Mouse (Mus musculus) forebrain, embryonic 15.5 days (tissue): Measurements from ENCODE around the gene Thumpd2. TPM values are rescaled to one million over a fixed set of nuclear protein-coding genes. Genes with fewer than 3 reads are reported as not detected.
A peak's percentile ranks its signal among the peaks of the same experiment; 100 is the strongest.

Experiments used
- ATAC-seq: fragments of 200-750 bp; cut with Nextera tagmentation; replicated peaks from 2 replicates; pipeline ENCODE4 v1.8.0; 2017; ENCODE audit warnings: mild to moderate bottlenecking, moderate TSS enrichment, moderate library complexity
- H3K27ac ChIP-seq: fragments of 300-500 bp; sonication (generic); replicated peaks from 2 replicates; pipeline ENCODE4 v1.5.1; 2015; ENCODE audit warnings: mild to moderate bottlenecking, inconsistent platforms
- H3K27me3 ChIP-seq: fragments of 300-500 bp; sonication (generic); 2 replicates; pipeline ENCODE4 v1.6.1; 2015; ENCODE audit warnings: inconsistent platforms
- H3K36me3 ChIP-seq: fragments of 300-500 bp; sonication (generic); 2 replicates; pipeline ENCODE4 v1.6.1; 2015; ENCODE audit warnings: mild to moderate bottlenecking, inconsistent platforms
- H3K4me1 ChIP-seq: fragments of 300-500 bp; sonication (generic); 2 replicates; pipeline ENCODE4 v1.6.1; 2015; ENCODE audit warnings: inconsistent platforms
- H3K4me2 ChIP-seq: fragments of 300-500 bp; sonication (generic); replicated peaks from 2 replicates; pipeline ENCODE4 v1.6.1; 2015; ENCODE audit warnings: mild to moderate bottlenecking, inconsistent platforms
- H3K4me3 ChIP-seq: fragments of 300-500 bp; sonication (generic); 2 replicates; pipeline ENCODE4 v1.5.1; 2015; ENCODE audit warnings: mild to moderate bottlenecking, inconsistent platforms
- H3K9ac ChIP-seq: fragments of 300-500 bp; sonication (generic); replicated peaks from 2 replicates; pipeline ENCODE4 v1.6.1; 2015; ENCODE audit warnings: mild to moderate bottlenecking, inconsistent platforms
- H3K9me3 ChIP-seq: fragments of 300-500 bp; sonication (generic); 2 replicates; pipeline ENCODE4 v1.6.1; 2016; ENCODE audit warnings: inconsistent platforms
- WGBS: fragments of 180-500 bp; shearing (Covaris S2); methylation state at CpG from one replicate; pipeline ENCODE4 v1.1.7; 2015; ENCODE audit warnings: mixed read lengths; 5-methylcytosine and 5-hydroxymethylcytosine counted together
- polyA plus RNA-seq: library from polyadenylated mRNA; unstranded; fragments of >200 nt; fragmentation: Nextera tagmentation; extraction: Ambion mirVana; gene quantifications from 2 replicates; pipeline ENCODE4 v1.2.1, GENCODE M21; 2015

Thumpd2 gene
- polyA plus RNA-seq, 1 experiment from 2014 or later, result 11.4 TPM

GRCm38 (mm10) chr17:81056035-81056434, 8.8 kb downstream of the Thumpd2 start:
- Histone ChIP-seq H3K27ac (no peak overlapping the region), H3K4me3 (no peak overlapping the region), H3K9me3 (no peaks in the 10 kb centered on the region), H3K27me3 (no peaks in the 10 kb centered on the region), H3K4me2 (no peak overlapping the region), H3K4me1 (no peaks in the 10 kb centered on the region), H3K36me3 (peaks cover 6% of the 10 kb centered on the region), H3K9ac (no peak overlapping the region)
- no peak for ATAC-seq
- 80% methylated on average over 3 of the region's 3 CpGs for WGBS

GRCm38 (mm10) chr17:81055522-81055921, 9.4 kb downstream of the Thumpd2 start:
- H3K27me3 ChIP-seq, result no peaks in the 10 kb centered on the region

GRCm38 (mm10) chr17:81053274-81053673, 11.6 kb downstream of the Thumpd2 start:
- Histone ChIP-seq H3K27me3 (no peaks in the 10 kb centered on the region), H3K4me1 (no peaks in the 10 kb centered on the region), H3K4me2 (no peak overlapping the region), H3K36me3 (peaks cover 6% of the 10 kb centered on the region), H3K9me3 (no peaks in the 10 kb centered on the region), H3K27ac (no peak overlapping the region), H3K4me3 (no peak overlapping the region), H3K9ac (no peak overlapping the region)
- WGBS, result 93% methylated on average over 2 of the region's 2 CpGs
- no peak for ATAC-seq

More at GRCm38 (mm10) chr17:81055522-81055921, 9.4 kb downstream of the Thumpd2 start:
- Histone ChIP-seq H3K9ac (no peak overlapping the region), H3K4me2 (no peak overlapping the region), H3K36me3 (peaks cover 6% of the 10 kb centered on the region), H3K4me1 (no peaks in the 10 kb centered on the region), H3K9me3 (no peaks in the 10 kb centered on the region), H3K27ac (no peak overlapping the region), H3K4me3 (no peak overlapping the region)
- no peak for ATAC-seq
- 93% methylated on average over 5 of the region's 5 CpGs for WGBS

DNA sequence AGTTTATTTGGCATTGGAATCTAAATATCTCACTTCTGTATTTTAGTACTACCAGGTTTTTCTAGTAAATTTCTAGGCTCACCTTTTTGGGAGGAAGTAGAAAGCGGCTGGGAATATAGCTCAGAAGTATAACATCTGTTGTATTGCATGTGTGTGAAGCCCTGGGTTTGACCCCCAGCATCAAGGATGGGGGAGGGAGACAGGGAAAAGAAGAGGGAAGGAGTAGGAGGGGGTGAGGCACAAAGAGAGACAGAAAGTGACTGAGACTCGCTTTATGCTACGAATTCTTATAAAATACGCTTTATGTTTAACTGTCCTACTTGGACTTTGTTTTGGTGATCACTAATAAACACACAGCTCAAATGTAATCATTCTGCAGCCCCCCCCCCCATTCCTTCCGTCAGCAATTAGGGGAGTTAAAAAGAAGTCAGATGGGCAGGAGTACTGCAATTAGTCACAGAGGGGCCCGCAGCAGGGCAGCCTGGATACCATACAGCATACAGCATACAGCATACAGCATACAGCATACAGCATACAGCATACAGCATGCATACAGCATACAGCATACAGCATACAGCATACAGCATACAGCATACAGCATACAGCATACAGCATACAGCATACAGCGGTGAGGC, 16.8 kb downstream of the Thumpd2 start:
- H3K27me3 ChIP-seq, result no peaks in the 10 kb centered on the region
- H3K4me3 ChIP-seq, result no peak overlapping the region
- no peak overlapping the region for H3K27ac ChIP-seq
- H3K9ac ChIP-seq, result no peak overlapping the region
- no peaks in the 10 kb centered on the region for H3K4me1 ChIP-seq
- no peak for ATAC-seq
- no peaks in the 10 kb centered on the region for H3K36me3 ChIP-seq
- H3K4me2 ChIP-seq, result no peak overlapping the region
- WGBS, result 70% methylated on average over 7 of the region's 7 CpGs
- no peaks in the 10 kb centered on the region for H3K9me3 ChIP-seq

DNA sequence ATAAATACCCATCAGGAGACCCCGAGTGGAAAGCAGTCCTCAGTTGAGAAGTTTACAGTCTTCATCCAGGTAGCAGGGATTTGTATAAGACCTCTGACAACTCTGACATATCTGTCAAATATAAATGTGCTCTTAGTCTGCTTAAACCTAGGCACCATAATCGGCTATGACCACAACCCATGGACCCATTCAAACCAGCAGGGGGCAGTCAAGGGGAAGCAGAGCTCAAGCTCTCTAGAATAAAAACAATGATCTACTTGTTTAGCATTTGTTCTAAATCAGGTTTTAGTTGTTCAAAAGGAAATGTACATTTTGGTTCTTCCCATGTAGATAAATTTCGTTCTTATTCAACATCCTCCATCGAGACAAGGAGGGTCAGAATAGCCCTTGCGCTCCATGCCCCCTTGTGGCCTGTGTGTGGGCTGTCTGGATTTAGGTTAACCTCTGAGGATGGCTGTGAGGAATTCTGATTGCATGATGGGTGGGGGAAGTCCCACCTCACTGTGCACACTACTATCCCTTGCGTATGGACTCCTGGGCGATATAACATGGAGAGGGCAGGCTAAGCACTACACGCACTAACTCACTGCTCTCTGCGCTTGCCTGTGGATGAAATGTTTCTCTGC, 19.2 kb downstream of the Thumpd2 start:
- Histone ChIP-seq H3K9me3 (no peaks in the 10 kb centered on the region), H3K36me3 (no peaks in the 10 kb centered on the region), H3K4me3 (no peak overlapping the region), H3K27ac (no peak overlapping the region), H3K4me2 (no peak overlapping the region), H3K27me3 (no peaks in the 10 kb centered on the region), H3K9ac (no peak overlapping the region), H3K4me1 (no peaks in the 10 kb centered on the region)
- 85% methylated on average over 9 of the region's 9 CpGs for WGBS
- ATAC-seq, result no peak

- ATAC-seq, result no peak
- Histone ChIP-seq H3K9me3 (no peaks in the 10 kb centered on the region), H3K27ac (no peak overlapping the region), H3K4me1 (no peaks in the 10 kb centered on the region), H3K27me3 (no peaks in the 10 kb centered on the region), H3K9ac (no peak overlapping the region), H3K4me2 (no peak overlapping the region), H3K36me3 (0 out of 2 replicates have a peak, but pooled peaks cover 1% of the 10 kb centered on the region), H3K4me3 (no peak overlapping the region)
- WGBS, result 96% methylated on average over 6 of the region's 6 CpGs
These were observed 19.8 kb downstream of the Thumpd2 start for GRCm38 (mm10) chr17:81045115-81045514.

- H3K27ac ChIP-seq, result no peak overlapping the region
- H3K4me1 ChIP-seq, result no peaks in the 10 kb centered on the region
- H3K4me3 ChIP-seq, result no peak overlapping the region
- H3K9me3 ChIP-seq, result no peaks in the 10 kb centered on the region
- H3K4me2 ChIP-seq, result no peak overlapping the region
- peaks cover 4% of the 10 kb centered on the region; the same call in 1 of the 2 replicates for H3K36me3 ChIP-seq
- H3K27me3 ChIP-seq, result no peaks in the 10 kb centered on the region
- H3K9ac ChIP-seq, result no peak overlapping the region
- 54% methylated on average over 3 of the region's 3 CpGs for WGBS
- 0 out of 2 replicates have a peak, but pooled peaks have one; percentile 13 for ATAC-seq
These were observed 20.5 kb downstream of the Thumpd2 start for GRCm38 (mm10) chr17:81044356-81044755.

GRCm38 (mm10) chr17:81041662-81042061, 23.2 kb downstream of the Thumpd2 start:
- Histone ChIP-seq H3K9me3 (no peaks in the 10 kb centered on the region), H3K27ac (no peak overlapping the region), H3K36me3 (peaks cover 13% of the 10 kb centered on the region), H3K4me2 (no peak overlapping the region), H3K4me3 (no peak overlapping the region), H3K27me3 (no peaks in the 10 kb centered on the region), H3K9ac (no peak overlapping the region), H3K4me1 (no peaks in the 10 kb centered on the region)
- WGBS, result 87% methylated on average over 2 of the region's 2 CpGs
- no peak for ATAC-seq

- no peak for ATAC-seq
- Histone ChIP-seq H3K4me1 (no peaks in the 10 kb centered on the region), H3K9ac (no peak overlapping the region), H3K4me2 (no peak overlapping the region), H3K27ac (no peak overlapping the region), H3K27me3 (no peaks in the 10 kb centered on the region), H3K36me3 (peaks cover 13% of the 10 kb centered on the region), H3K9me3 (no peaks in the 10 kb centered on the region), H3K4me3 (no peak overlapping the region)
- 97% methylated on average over 2 of the region's 2 CpGs for WGBS
These were observed 26.0 kb downstream of the Thumpd2 start for GRCm38 (mm10) chr17:81038707-81039408.

DNA sequence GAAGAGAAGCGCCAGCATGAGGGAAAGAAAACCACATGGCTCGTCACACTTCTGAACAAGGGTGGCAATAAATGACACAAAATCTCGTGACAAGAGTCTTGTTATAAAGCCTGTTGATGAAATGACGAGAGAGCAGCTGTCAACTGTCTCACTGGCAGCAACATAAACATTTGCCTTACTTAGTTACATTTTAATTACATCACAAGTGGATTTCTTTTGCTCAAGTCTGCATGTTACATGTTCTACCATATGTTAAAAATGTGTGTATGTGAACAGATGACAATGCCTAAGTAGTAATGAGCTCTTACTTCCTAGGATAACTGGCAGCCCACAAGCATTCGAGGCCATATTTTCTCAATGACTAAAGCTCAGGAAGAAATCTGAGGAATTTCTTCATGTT, 29.5 kb downstream of the Thumpd2 start:
- ATAC-seq, result peak; percentile 67; the same call in 1 of the 2 replicates
- 58% methylated on average over 5 of the region's 5 CpGs for WGBS
- Histone ChIP-seq H3K36me3 (peaks cover 18% of the 10 kb centered on the region), H3K27ac (peak overlapping the region; percentile 31; the same call in 1 of the 2 replicates), H3K9ac (no peak overlapping the region), H3K4me2 (no peak overlapping the region), H3K27me3 (no peaks in the 10 kb centered on the region), H3K4me1 (no peaks in the 10 kb centered on the region), H3K4me3 (no peak overlapping the region), H3K9me3 (no peaks in the 10 kb centered on the region)

DNA sequence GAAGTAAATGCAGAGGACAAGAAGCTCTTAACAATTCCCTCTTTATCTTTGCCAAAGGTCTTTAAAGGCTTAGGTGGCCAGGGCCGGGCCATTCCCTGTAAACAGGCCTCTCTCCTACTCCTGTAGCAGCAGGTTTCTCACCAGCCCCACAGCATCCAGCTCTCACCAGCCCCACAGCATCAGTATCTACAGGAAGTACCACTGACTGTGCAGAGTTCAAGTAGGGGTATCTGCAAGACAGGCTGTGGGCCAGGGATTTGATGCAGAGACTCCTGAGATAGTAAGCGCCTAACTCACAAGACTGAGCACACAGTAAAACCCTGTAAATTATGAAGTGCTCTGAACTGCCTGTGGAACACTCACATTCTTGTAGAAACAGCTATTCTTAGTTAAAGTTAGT, 31.9 kb downstream of the Thumpd2 start:
- 79% methylated on average over 2 of the region's 2 CpGs for WGBS
- Histone ChIP-seq H3K27me3 (no peaks in the 10 kb centered on the region), H3K9ac (no peak overlapping the region), H3K9me3 (no peaks in the 10 kb centered on the region), H3K27ac (no peak overlapping the region), H3K4me3 (no peak overlapping the region), H3K4me1 (no peaks in the 10 kb centered on the region), H3K36me3 (peaks cover 12% of the 10 kb centered on the region; the same call in 1 of the 2 replicates), H3K4me2 (no peak overlapping the region)
- no peak for ATAC-seq

GRCm38 (mm10) chr17:81031830-81032442, 32.9 kb downstream of the Thumpd2 start:
- H3K9me3 ChIP-seq, result no peaks in the 10 kb centered on the region
- no peaks in the 10 kb centered on the region for H3K4me1 ChIP-seq
- no peak for ATAC-seq
- no peaks in the 10 kb centered on the region for H3K27me3 ChIP-seq
- H3K4me2 ChIP-seq, result no peak overlapping the region
- H3K9ac ChIP-seq, result no peak overlapping the region
- WGBS, result 97% methylated on average over 3 of the region's 3 CpGs
- no peak overlapping the region for H3K27ac ChIP-seq
- H3K4me3 ChIP-seq, result no peak overlapping the region
- peaks cover 11% of the 10 kb centered on the region; the same call in 1 of the 2 replicates for H3K36me3 ChIP-seq
